In genomic region chr4:132420471-132420870, GRCm38 (mm10) we compare ENCODE assay signal across 8 mouse cellular contexts. TPM values are rescaled to one million over a fixed set of nuclear protein-coding genes. Genes with fewer than 3 reads are reported as not detected.
DNase-seq lines count a peak whose midpoint lies in the region; ATAC-seq and TF ChIP-seq lines count a peak whose summit lies in the region.

No protein-coding gene starts in this region.

- H3K4me1 ChIP-seq in heart, embryonic 15.5 days (replicated peaks) = peaks cover 30% of the 10 kb centered on the region
- peaks cover 40% of the 10 kb centered on the region for H3K4me1 ChIP-seq in G1E (ENCODE audit: insufficient read depth, low read depth, low read length)
- H3K4me1 ChIP-seq in hindbrain, embryonic 13.5 days (replicated peaks) = peaks cover 16% of the 10 kb centered on the region
- peaks cover 12% of the 10 kb centered on the region for H3K4me1 ChIP-seq in midbrain, embryonic 12.5 days

- 72% methylated on average over 5 of the region's 5 CpGs for WGBS in heart, embryonic 15.5 days
- WGBS in hindbrain, embryonic 13.5 days = 79% methylated on average over 5 of the region's 5 CpGs
- 85% methylated on average over 5 of the region's 5 CpGs for WGBS in midbrain, embryonic 12.5 days

- TF ChIP-seq CTCF in G1E (IDR thresholded peaks at IDR 0.05; ENCODE audit: low read depth, low read length) = no peak
- TF ChIP-seq CTCF in layer of hippocampus, adult 2 months (conservative IDR thresholded peaks at IDR 0.05) = no peak

- DNase-seq in heart, postnatal 10 days = no peak
- no peak for DNase-seq in G1E (ENCODE audit: low spot score)
- DNase-seq in layer of hippocampus, adult 9-11 months = no peak
- no peak for DNase-seq in gastrocnemius, adult 8-10 months (ENCODE audit: low spot score in 2 of 2)
- no peak for DNase-seq in layer of hippocampus, adult 2 months (ENCODE audit: low spot score in 2 of 2)

- no peaks in the 10 kb centered on the region for H3K36me3 ChIP-seq in heart, embryonic 15.5 days
- H3K36me3 ChIP-seq in G1E (replicated peaks) = peaks cover 22% of the 10 kb centered on the region
- H3K36me3 ChIP-seq in hindbrain, embryonic 13.5 days = no peaks in the 10 kb centered on the region
- no peaks in the 10 kb centered on the region for H3K36me3 ChIP-seq in midbrain, embryonic 12.5 days

- intact Hi-C loops in heart, postnatal 10 days (cut with DNase I) = loop anchor here (5.0 kb wide), 1 partner anchor 148 kb away; the partner anchor contains the start of gene Taf12

- no peaks in the 10 kb centered on the region for H3K27me3 ChIP-seq in heart, embryonic 15.5 days
- no peaks in the 10 kb centered on the region for H3K27me3 ChIP-seq in G1E (ENCODE audit: insufficient read depth, low read length)
- H3K27me3 ChIP-seq in hindbrain, embryonic 13.5 days = no peaks in the 10 kb centered on the region
- H3K27me3 ChIP-seq in midbrain, embryonic 12.5 days = no peaks in the 10 kb centered on the region

- H3K27ac ChIP-seq in heart, embryonic 15.5 days = no peak overlapping the region
- no peak overlapping the region for H3K27ac ChIP-seq in hindbrain, embryonic 13.5 days
- H3K27ac ChIP-seq in midbrain, embryonic 12.5 days (replicated peaks) = no peak overlapping the region
- no peak overlapping the region for H3K27ac ChIP-seq in layer of hippocampus, adult 2 months

- H3K4me2 ChIP-seq in heart, embryonic 15.5 days = peak overlapping the region; percentile 70
- peak overlapping the region; percentile 75 for H3K4me2 ChIP-seq in hindbrain, embryonic 13.5 days
- peak overlapping the region; percentile 69 for H3K4me2 ChIP-seq in midbrain, embryonic 12.5 days (replicated peaks)

- H3K4me3 ChIP-seq in heart, embryonic 15.5 days = peak overlapping the region; percentile 83
- peak overlapping the region; percentile 39; the same call in 1 of the 2 replicates for H3K4me3 ChIP-seq in G1E (ENCODE audit: low read depth, low read length)
- peak overlapping the region; percentile 89 for H3K4me3 ChIP-seq in hindbrain, embryonic 13.5 days
- peak overlapping the region; percentile 80 for H3K4me3 ChIP-seq in midbrain, embryonic 12.5 days
- H3K4me3 ChIP-seq in layer of hippocampus, adult 2 months = no peak overlapping the region

- ATAC-seq in heart, embryonic 15.5 days (replicated peaks; ENCODE audit: insufficient number of reproducible peaks, insufficient read depth, low FRiP score, low read depth) = no peak
- ATAC-seq in G1E (ENCODE audit: extremely low read depth, insufficient number of reproducible peaks, low FRiP score, poor library complexity, severe bottlenecking) = no peak
- ATAC-seq in hindbrain, embryonic 13.5 days (ENCODE audit: low FRiP score) = no peak
- no peak for ATAC-seq in midbrain, embryonic 12.5 days (ENCODE audit: low FRiP score, low read depth)

- 0 out of 2 replicates have a peak overlapping the region, but pooled peaks have one; percentile 89 for H3K9ac ChIP-seq in heart, embryonic 15.5 days
- H3K9ac ChIP-seq in hindbrain, embryonic 13.5 days = peak overlapping the region; percentile 84; the same call in 1 of the 2 replicates
- peak overlapping the region; percentile 85; the same call in 1 of the 2 replicates for H3K9ac ChIP-seq in midbrain, embryonic 12.5 days (replicated peaks)

- H3K9me3 ChIP-seq in heart, embryonic 15.5 days (replicated peaks) = no peaks in the 10 kb centered on the region
- no peaks in the 10 kb centered on the region for H3K9me3 ChIP-seq in G1E (replicated peaks)
- H3K9me3 ChIP-seq in hindbrain, embryonic 13.5 days = no peaks in the 10 kb centered on the region
- no peaks in the 10 kb centered on the region for H3K9me3 ChIP-seq in midbrain, embryonic 12.5 days

RNA-seq across cellular contexts. Expression of gene Phactr4, which starts 1.8 kb away (rescaled TPM):
- 14.8 and 17.1 TPM in 2 replicates for polyA plus RNA-seq in heart, embryonic 15.5 days (2015; fragmentation: Nextera tagmentation; extraction: Ambion mirVana)
- total RNA-seq in heart, postnatal 10 days (2021) = 10 to 100 TPM; 29.2 to 29.4 TPM
- 72.5 and 86.2 TPM in 2 replicates for total RNA-seq in G1E (2014; fragmentation: Nextera tagmentation)
- 5.5 and 7.7 TPM in 2 replicates for total RNA-seq in G1E (2017)
- 15.0 and 15.2 TPM in 2 replicates for polyA plus RNA-seq in G1E (2012)
- 10.5 and 11.5 TPM in 2 replicates for polyA plus RNA-seq in hindbrain, embryonic 13.5 days (2015; fragmentation: Nextera tagmentation; extraction: Ambion mirVana)
- polyA plus RNA-seq in midbrain, embryonic 12.5 days (2016; fragmentation: Nextera tagmentation; extraction: Ambion mirVana) = 19.7 and 20.7 TPM in 2 replicates
- total RNA-seq in gastrocnemius, adult 8-10 months (2022) = 10 to 100 TPM; 10.2 to 13.1 (median 10.9) TPM
- 10 to 100 TPM; 10.6 to 11.4 TPM for total RNA-seq in layer of hippocampus, adult 2 months (2021)

RNA-seq across cellular contexts. Expression of gene Med18, which starts 43.2 kb away (rescaled TPM):
- 12.5 and 13.8 TPM in 2 replicates for polyA plus RNA-seq in heart, embryonic 15.5 days (2015; fragmentation: Nextera tagmentation; extraction: Ambion mirVana)
- total RNA-seq in heart, postnatal 10 days (2021) = 1 to 10 TPM; 6.7 to 7.1 TPM
- 20.5 and 21.2 TPM in 2 replicates for total RNA-seq in G1E (2014; fragmentation: Nextera tagmentation)
- total RNA-seq in G1E (2017) = 20.9 and 22.2 TPM in 2 replicates
- 7.8 and 8.1 TPM in 2 replicates for polyA plus RNA-seq in G1E (2012)
- 18.5 and 20.6 TPM in 2 replicates for polyA plus RNA-seq in hindbrain, embryonic 13.5 days (2015; fragmentation: Nextera tagmentation; extraction: Ambion mirVana)
- 22.2 and 27.3 TPM in 2 replicates for polyA plus RNA-seq in midbrain, embryonic 12.5 days (2016; fragmentation: Nextera tagmentation; extraction: Ambion mirVana)
- 1 to 10 TPM; 2.2 to 4.9 (median 3.4) TPM for total RNA-seq in gastrocnemius, adult 8-10 months (2022)
- 1 to 10 TPM; 8.7 to 9.4 TPM for total RNA-seq in layer of hippocampus, adult 2 months (2021)
